Mouse (Mus musculus) stomach, postnatal 0 days (tissue): ENCODE results near the gene Clk3.

Experiments used
- CTCF ChIP-seq: IDR thresholded peaks from 2 replicates; pipeline ENCODE4 v1.5.1; 2016; ENCODE audit warnings: antibody characterized with exemption, low read depth, mild to moderate bottlenecking, moderate library complexity
- EP300 ChIP-seq: optimal IDR thresholded peaks from 2 replicates; pipeline ENCODE3; 2016; ENCODE audit warnings: antibody characterized with exemption

DNA sequence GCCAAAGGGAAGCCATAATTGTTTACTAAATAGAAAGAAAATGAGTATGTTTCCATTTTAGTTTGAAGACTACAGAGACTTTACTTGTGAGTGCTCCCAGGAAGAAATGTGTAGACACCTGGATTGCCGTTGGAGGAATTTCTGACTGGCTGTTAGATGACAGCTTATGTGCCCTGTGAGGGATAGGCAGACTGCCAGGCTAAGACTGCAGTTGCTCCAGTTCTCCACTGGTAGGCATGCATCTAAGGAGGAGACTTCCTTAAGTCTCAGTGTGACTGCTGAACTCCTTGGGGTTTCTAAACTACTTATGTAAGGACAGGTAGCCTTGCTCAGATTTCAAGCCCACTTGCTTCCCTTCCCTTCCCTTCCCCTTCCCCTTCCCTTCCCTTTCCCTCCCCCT, 37.3 kb downstream of the Clk3 start:
- TF ChIP-seq CTCF (peak; percentile 34), EP300 (no peak)
